Mouse (Mus musculus): Measurements from ENCODE around the gene Rccd1. TPM values are rescaled to one million over a fixed set of nuclear protein-coding genes. Genes with fewer than 3 reads are reported as not detected.
"Not testable (repeated sequence)": the region's sequence is repeated elsewhere in the genome, so short reads cannot be mapped to it uniquely, and the experiment has no call there.

The Rccd1 gene
- polyA plus RNA-seq, 1 experiment from 2014 or later: 13.8 TPM

DNA sequence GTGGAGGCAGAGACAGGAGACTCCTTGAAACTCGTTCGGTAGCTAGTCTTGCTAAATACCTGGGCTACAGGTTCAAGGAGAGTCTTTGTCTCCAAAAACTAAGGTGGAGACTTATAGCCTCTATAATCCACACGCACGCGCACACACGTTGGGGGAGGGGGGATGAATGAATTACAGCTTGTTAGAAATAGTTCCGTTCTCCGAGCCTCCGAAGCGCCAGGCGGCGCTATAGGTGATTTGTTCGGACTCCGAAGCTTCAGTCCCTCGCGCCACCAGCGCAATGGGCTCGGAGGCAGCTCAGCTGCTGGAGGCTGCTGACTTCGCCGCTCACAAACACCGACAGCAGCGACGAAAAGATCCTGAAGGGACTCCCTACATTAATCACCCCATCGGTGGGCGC lies 18.6 kb upstream of the Rccd1 start, which contains the start of gene Hddc3:
Gene Hddc3 (plus strand): TSS at position 247 of the 400 bp plus-strand sequence.
- Histone ChIP-seq H3K27ac (replicated peaks) (peak within 1 kb of the TSS; percentile 80), H3K9ac (peak within 1 kb of the TSS; percentile 68), H3K9me3 (no peaks in the 10 kb centered on the region), H3K4me1 (replicated peaks) (peaks cover 46% of the 10 kb centered on the region), H3K36me3 (no peaks in the 10 kb centered on the region), H3K4me3 (peak within 1 kb of the TSS; percentile 47), H3K4me2 (peak within 1 kb of the TSS; percentile 84), H3K27me3 (no peaks in the 10 kb centered on the region)
- 2% methylated on average over 25 of the region's 25 CpGs for WGBS
- ATAC-seq (ENCODE audit: low FRiP score, low read depth): peak; percentile 63

GRCm38 (mm10) chr7:80341793-80342192 lies 17.5 kb upstream of the Rccd1 start:
- H3K27ac ChIP-seq (replicated peaks): no peak overlapping the region
- peaks cover 50% of the 10 kb centered on the region for H3K4me1 ChIP-seq (replicated peaks)
- H3K9ac ChIP-seq: no peak overlapping the region
- H3K27me3 ChIP-seq: no peaks in the 10 kb centered on the region
- H3K36me3 ChIP-seq: peaks cover 4% of the 10 kb centered on the region
- H3K4me3 ChIP-seq: no peak overlapping the region
- no peak overlapping the region for H3K4me2 ChIP-seq
- H3K9me3 ChIP-seq: no peaks in the 10 kb centered on the region
- WGBS: 68% methylated on average over 7 of the region's 7 CpGs
- ATAC-seq (ENCODE audit: low FRiP score, low read depth): no peak

DNA sequence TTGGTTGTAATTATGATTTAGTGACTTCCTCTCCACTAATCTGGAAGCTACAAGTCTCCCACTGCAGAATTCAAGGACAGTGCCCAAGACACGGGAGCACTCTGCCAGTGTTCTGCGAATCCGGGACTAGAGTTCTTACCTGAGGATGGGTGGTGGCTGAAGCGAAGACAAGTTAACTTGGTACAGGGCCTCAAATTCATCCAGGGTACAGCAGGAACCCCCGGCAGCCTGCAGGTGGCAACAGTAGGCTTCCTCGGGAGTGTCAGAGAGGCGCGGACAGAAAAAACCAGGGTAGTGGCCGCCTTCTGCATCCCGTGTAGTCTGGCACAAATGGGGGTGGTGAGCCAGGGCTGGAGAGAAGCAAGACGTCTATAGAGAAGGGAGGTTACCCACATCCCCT lies 16.5 kb upstream of the Rccd1 start, which contains the start of gene Unc45a:
Gene Unc45a (minus strand): TSS at position 213 of the 400 bp plus-strand sequence.
- Histone ChIP-seq H3K36me3 (peaks cover 14% of the 10 kb centered on the region), H3K4me2 (peak within 1 kb of the TSS; percentile 90), H3K9ac (peak within 1 kb of the TSS; percentile 61), H3K27ac (replicated peaks) (peak within 1 kb of the TSS; percentile 88), H3K4me3 (peak within 1 kb of the TSS; percentile 59), H3K9me3 (no peaks in the 10 kb centered on the region), H3K27me3 (no peaks in the 10 kb centered on the region), H3K4me1 (replicated peaks) (peaks cover 50% of the 10 kb centered on the region)
- peak; percentile 9; the same call in 1 of the 2 replicates for ATAC-seq (ENCODE audit: low FRiP score, low read depth)
- WGBS: 2% methylated on average over 11 of the region's 11 CpGs

GRCm38 (mm10) chr7:80339793-80340628 lies 15.8 kb upstream of the Rccd1 start:
- under 1% methylated on average over 45 of the region's 45 CpGs for WGBS
- ATAC-seq (ENCODE audit: low FRiP score, low read depth): peak; percentile 97
- peaks cover 50% of the 10 kb centered on the region for H3K4me1 ChIP-seq (replicated peaks)
- peaks cover 21% of the 10 kb centered on the region for H3K36me3 ChIP-seq
- H3K4me3 ChIP-seq: peak overlapping the region; percentile 59
- peak overlapping the region; percentile 61 for H3K9ac ChIP-seq
- H3K4me2 ChIP-seq: peak overlapping the region; percentile 90
- H3K9me3 ChIP-seq: no peaks in the 10 kb centered on the region
- no peaks in the 10 kb centered on the region for H3K27me3 ChIP-seq
- H3K27ac ChIP-seq (replicated peaks): peak overlapping the region; percentile 88

GRCm38 (mm10) chr7:80339371-80339770 lies 15.1 kb upstream of the Rccd1 start:
- Histone ChIP-seq H3K27ac (replicated peaks) (peak overlapping the region; percentile 80), H3K9ac (peak overlapping the region; percentile 81), H3K9me3 (no peaks in the 10 kb centered on the region), H3K4me3 (peak overlapping the region; percentile 59), H3K27me3 (no peaks in the 10 kb centered on the region), H3K36me3 (peaks cover 27% of the 10 kb centered on the region), H3K4me1 (replicated peaks) (peaks cover 50% of the 10 kb centered on the region), H3K4me2 (peak overlapping the region; percentile 90)
- WGBS: 6% methylated on average over 17 of the region's 17 CpGs
- no peak for ATAC-seq (ENCODE audit: low FRiP score, low read depth)

DNA sequence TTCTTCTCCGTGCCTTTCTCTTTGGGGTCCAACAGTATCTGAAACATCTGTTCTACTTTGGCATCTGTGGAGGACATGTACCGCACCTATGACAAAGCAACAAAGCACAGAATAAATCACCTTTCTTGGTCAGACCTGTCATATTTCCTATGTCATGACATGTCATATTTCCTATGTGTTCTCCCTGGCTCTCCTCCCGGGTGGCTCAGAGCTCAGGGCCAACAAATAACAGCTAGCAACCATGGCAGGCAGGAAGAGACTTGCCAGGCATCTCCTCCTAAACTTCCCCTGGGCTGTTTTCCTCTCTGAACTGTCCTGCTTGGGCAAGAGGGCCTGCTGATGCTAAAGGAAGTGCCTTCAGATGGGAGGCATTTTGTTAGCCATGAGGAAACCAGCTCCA lies 12.7 kb upstream of the Rccd1 start:
- 94% methylated on average over 3 of the region's 3 CpGs for WGBS
- no peak for ATAC-seq (ENCODE audit: low FRiP score, low read depth)
- no peaks in the 10 kb centered on the region for H3K27me3 ChIP-seq
- H3K9ac ChIP-seq: no peak overlapping the region
- H3K4me1 ChIP-seq (replicated peaks): peaks cover 35% of the 10 kb centered on the region
- H3K4me3 ChIP-seq: no peak overlapping the region
- H3K9me3 ChIP-seq: no peaks in the 10 kb centered on the region
- no peak overlapping the region for H3K4me2 ChIP-seq
- H3K36me3 ChIP-seq: peaks cover 50% of the 10 kb centered on the region
- no peak overlapping the region for H3K27ac ChIP-seq (replicated peaks)

DNA sequence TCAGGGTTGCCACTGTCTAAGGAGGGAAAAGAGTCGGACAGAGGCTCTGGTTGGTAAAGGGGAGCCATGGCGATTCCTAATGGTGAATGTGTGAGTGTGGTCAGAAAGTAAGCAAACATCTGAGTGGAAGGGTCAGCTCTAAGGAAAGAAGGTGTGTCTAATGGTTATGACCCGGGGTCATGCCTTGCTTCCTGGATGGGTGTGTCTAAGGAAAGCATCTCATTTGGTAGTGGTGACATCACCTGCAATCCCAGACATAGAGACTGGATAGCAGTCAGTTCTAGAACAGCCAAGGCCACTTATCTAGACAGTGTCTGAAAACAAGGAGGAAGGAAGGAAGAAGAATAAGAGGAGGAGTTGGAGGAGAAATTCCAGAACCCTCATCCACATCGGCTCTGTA lies 10.6 kb upstream of the Rccd1 start:
- WGBS: 92% methylated on average over 4 of the region's 4 CpGs
- Histone ChIP-seq H3K27me3 (no peaks in the 10 kb centered on the region), H3K9me3 (no peaks in the 10 kb centered on the region), H3K4me2 (no peak overlapping the region), H3K36me3 (peaks cover 69% of the 10 kb centered on the region), H3K4me3 (no peak overlapping the region), H3K9ac (no peak overlapping the region), H3K27ac (replicated peaks) (no peak overlapping the region), H3K4me1 (replicated peaks) (peaks cover 20% of the 10 kb centered on the region)
- ATAC-seq (ENCODE audit: low FRiP score, low read depth): no peak

DNA sequence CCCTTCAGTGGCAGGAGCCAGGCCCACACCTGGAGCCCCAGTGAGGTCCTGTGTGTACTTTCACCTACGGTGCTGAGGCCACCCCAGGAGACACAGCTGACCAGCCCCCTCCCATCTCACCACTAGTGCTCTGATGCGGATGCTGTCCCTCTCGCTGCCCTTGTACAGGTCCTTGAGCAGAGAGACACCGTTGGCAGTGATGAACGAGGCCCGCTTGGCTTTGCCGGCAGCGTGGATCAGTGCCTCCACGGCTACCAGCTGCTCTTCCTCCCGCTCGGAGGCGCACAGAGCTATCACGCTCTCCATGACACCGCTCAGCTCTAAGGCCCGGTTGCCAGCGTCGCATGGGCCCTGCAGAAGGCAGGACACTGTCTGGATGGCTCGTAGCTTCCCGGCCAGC lies 7.2 kb upstream of the Rccd1 start:
- WGBS: 93% methylated on average over 19 of the region's 19 CpGs
- ATAC-seq (ENCODE audit: low FRiP score, low read depth): no peak

GRCm38 (mm10) chr7:80330278-80330677 lies 6.0 kb upstream of the Rccd1 start:
- Histone ChIP-seq H3K4me3 (no peak overlapping the region), H3K9ac (no peak overlapping the region), H3K27ac (replicated peaks) (no peak overlapping the region), H3K4me1 (replicated peaks) (peaks cover 3% of the 10 kb centered on the region; the same call in 1 of the 2 replicates), H3K36me3 (peaks cover 92% of the 10 kb centered on the region), H3K9me3 (no peaks in the 10 kb centered on the region), H3K4me2 (no peak overlapping the region), H3K27me3 (no peaks in the 10 kb centered on the region)
- ATAC-seq (ENCODE audit: low FRiP score, low read depth): no peak
- WGBS: 86% methylated on average over 8 of the region's 8 CpGs

More for the DNA sequence above, 7.2 kb upstream of the Rccd1 start:
- H3K27ac ChIP-seq (replicated peaks): no peak overlapping the region
- H3K9ac ChIP-seq: no peak overlapping the region
- no peak overlapping the region for H3K4me2 ChIP-seq
- no peaks in the 10 kb centered on the region for H3K4me1 ChIP-seq (replicated peaks)
- H3K9me3 ChIP-seq: no peaks in the 10 kb centered on the region
- no peaks in the 10 kb centered on the region for H3K27me3 ChIP-seq
- no peak overlapping the region for H3K4me3 ChIP-seq
- peaks cover 90% of the 10 kb centered on the region for H3K36me3 ChIP-seq

GRCm38 (mm10) chr7:80326076-80326475 lies 1.8 kb upstream of the Rccd1 start:
- H3K27me3 ChIP-seq: no peaks in the 10 kb centered on the region
- H3K9ac ChIP-seq: no peak overlapping the region
- H3K4me2 ChIP-seq: no peak overlapping the region
- no peak overlapping the region for H3K4me3 ChIP-seq
- peaks cover 55% of the 10 kb centered on the region for H3K36me3 ChIP-seq
- peaks cover 27% of the 10 kb centered on the region for H3K4me1 ChIP-seq (replicated peaks)
- no peak overlapping the region for H3K27ac ChIP-seq (replicated peaks)
- no peaks in the 10 kb centered on the region for H3K9me3 ChIP-seq
- WGBS: 96% methylated on average over 19 of the region's 19 CpGs
- no peak for ATAC-seq (ENCODE audit: low FRiP score, low read depth)

DNA sequence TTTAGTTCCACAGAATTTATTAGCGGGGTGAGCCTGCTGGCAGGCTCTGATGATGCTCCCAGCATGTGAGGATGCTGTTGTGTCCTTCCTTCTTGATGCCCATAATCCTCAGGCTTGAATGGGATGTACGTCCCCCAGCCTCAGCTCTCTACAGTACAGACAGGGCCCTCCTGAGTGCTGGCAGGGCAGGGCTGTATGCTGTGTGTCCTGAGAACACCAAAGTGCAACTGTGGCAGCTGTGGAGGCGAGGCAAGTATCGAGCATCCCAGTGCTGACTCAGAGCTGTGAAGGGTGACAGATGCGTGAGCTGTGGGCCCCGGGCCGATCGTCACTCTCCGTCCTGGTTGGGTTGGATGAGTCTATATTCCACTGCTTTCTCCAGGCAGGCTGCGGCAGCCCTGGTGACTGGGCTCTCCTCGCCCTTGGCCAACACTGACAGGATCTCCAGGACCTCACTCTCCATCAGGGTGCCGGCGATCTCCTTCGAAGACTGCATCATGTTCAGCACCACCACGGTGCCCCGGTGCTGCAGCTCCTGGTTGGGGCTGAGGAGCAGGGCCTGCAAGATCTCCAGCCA lies 1.1 kb upstream of the Rccd1 start:
- Histone ChIP-seq H3K27me3 (no peaks in the 10 kb centered on the region), H3K4me1 (replicated peaks) (peaks cover 27% of the 10 kb centered on the region), H3K27ac (replicated peaks) (peak overlapping the region; percentile 28; the same call in 1 of the 2 replicates), H3K36me3 (peaks cover 50% of the 10 kb centered on the region), H3K9me3 (no peaks in the 10 kb centered on the region), H3K4me3 (no peak overlapping the region), H3K9ac (no peak overlapping the region), H3K4me2 (no peak overlapping the region)
- 95% methylated on average over 16 of the region's 16 CpGs for WGBS
- ATAC-seq (ENCODE audit: low FRiP score, low read depth): no peak

GRCm38 (mm10) chr7:80324816-80325119 lies 514 bp upstream of the Rccd1 start:
- H3K4me1 ChIP-seq (replicated peaks): peaks cover 27% of the 10 kb centered on the region
- H3K27me3 ChIP-seq; ATAC-seq (ENCODE audit: low FRiP score, low read depth); H3K9ac ChIP-seq; H3K9me3 ChIP-seq: not testable (repeated sequence)
- peak overlapping the region; percentile 95 for H3K27ac ChIP-seq (replicated peaks)
- H3K4me3 ChIP-seq: peak overlapping the region; percentile 62; the same call in 1 of the 2 replicates
- 65% methylated on average over 5 of the region's 5 CpGs for WGBS
- peaks cover 44% of the 10 kb centered on the region for H3K36me3 ChIP-seq
- peak overlapping the region; percentile 67 for H3K4me2 ChIP-seq

All from hindbrain, embryonic 15.5 days (tissue).